Mouse (Mus musculus) T-helper 1 cell (primary cell): Measurements from ENCODE around the gene Luc7l.

Source experiments
- in situ Hi-C: fragments of 300-600 bp; cut with MboI, MseI; formaldehyde crosslinking; loops from one replicate; pipeline ENCODE4 v1.15.1; 2025; ENCODE audit warnings: high pct_unique_total_duplicates

Luc7l gene

DNA sequence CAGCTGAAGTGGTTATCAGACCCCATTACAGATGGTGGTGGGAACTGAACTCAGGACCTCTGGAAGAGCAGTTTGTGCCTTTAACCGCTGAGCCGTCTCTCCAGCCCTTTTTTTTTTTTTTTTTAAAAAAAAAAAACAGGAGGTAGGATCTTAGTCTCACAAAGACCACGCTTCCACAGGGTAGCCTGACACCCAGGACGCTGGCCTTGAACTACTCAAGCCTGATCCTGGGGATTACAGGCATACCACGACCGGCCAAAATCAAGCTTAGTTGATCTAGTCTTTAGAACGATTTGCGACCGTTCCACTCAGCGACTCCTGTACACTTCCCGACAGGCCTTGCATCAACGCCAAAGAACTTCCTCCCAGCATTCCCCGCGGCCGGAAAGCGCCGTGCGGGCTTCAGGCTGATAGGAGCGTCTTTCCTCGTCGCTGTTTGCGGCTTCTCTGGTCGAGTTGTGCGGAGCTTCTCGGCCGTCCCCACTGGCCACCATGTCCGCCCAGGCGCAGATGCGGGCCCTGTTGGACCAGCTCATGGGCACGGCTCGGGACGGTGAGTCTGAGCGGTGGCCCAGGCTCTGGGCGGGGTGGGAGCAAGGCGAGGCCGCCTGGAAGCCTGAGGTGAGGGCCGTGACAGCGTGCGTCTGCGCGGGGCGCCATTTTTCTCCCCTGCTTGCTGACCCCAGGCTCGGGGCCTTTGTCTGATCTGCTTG is at the start of gene Luc7l:
Gene Luc7l (plus strand): TSS at position 358 of the 713 bp plus-strand sequence.
- in situ Hi-C loops: no loop called here

DNA sequence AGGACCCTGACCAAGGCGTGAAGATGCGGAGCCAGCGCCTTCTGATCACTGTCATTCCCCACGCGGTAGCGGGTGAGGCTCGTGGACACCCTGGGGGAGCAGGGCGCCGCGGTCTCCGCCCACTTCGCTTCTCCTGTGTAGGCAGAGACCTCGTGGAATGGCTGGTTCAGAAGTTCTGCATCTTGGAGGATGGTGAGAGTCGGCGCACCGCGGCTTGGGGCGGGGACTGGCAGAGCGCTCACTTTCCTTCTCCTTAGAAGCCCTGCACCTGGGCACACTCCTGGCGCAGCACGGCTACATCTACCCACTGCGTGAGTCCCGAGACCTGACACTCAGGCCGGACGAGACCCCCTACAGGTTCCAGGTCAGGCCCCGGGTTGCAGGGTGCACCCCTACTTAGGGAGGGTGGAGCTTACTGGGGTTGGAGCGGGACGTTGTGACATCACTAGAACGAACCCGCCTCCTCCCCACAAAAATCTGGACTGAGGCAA is 49.3 kb upstream of the Luc7l start:
- in situ Hi-C loops: no loop called here

GRCm38 (mm10) chr17:26204766-26205165 is 47.9 kb upstream of the Luc7l start:
- in situ Hi-C loops: no loop called here

DNA sequence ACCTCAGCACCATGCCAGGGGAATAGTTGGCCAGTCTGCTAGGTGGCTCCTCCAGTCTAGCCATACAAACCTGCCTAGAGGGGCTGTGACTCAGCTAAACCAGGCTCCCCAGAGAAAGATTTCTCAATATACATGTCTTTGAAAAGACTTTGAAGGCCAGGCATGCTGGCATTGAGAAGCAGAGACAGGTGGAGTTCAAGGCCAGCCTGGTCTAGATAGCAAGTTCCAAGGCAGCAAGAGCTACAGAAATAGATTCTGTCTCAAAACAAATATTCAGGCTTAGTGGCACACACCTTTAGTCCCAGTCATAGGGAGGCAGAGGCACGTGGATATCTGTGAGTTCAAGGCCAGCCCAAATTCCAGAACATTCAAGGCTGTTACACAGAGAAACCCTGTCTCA is 46.3 kb upstream of the Luc7l start:
- in situ Hi-C loops: no loop called here

DNA sequence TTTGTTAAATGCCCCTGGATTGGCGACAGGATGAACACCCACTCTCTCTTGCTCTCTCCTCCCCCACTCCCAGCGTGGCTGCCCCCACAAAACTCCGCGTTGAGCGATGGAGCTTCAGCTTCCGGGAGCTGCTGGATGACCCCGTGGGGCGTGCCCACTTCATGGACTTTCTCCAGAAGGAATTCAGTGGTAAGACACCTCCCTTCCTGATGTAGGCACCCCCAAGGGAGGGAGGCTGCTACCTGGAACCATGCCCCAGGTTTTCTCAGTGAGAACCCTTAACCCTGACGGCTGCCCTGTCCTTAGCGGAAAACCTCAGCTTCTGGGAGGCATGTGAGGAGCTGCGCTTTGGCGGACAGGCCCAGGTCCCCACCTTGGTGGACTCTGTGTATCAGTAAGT is 45.0 kb upstream of the Luc7l start, which contains the start of gene Arhgdig:
Gene Arhgdig (minus strand): TSS at position 101 of the 400 bp plus-strand sequence.
- in situ Hi-C loops: no loop called here

DNA sequence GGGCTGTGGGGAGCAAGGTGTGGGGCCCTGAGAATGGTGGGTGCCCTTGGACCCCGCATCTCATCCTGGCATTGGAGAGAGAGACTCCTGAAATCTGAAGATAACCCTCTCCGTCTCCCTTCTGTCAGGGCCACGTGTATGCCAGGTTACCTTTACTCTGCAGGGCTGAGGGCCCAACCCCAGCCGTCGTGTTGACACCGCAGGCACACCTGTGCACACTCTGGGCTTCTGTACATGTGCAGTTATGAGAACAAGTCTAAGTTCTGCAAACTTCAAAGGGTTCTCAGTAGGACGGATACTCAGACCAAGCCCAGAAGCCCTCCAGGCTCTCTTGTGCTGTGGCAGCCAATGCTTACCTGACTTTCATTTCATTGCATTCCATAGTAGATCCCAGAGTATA is 40.5 kb upstream of the Luc7l start:
- in situ Hi-C loops: no loop called here

- in situ Hi-C loops: no loop called here
Measured at GRCm38 (mm10) chr17:26212681-26213080, 40.0 kb upstream of the Luc7l start.

GRCm38 (mm10) chr17:26221508-26221907 is 31.2 kb upstream of the Luc7l start:
- in situ Hi-C loops: no loop called here

GRCm38 (mm10) chr17:26225150-26225549 is 27.5 kb upstream of the Luc7l start:
- in situ Hi-C loops: no loop called here

GRCm38 (mm10) chr17:26229776-26230175 is 22.9 kb upstream of the Luc7l start:
- in situ Hi-C loops: no loop called here

- in situ Hi-C loops: no loop called here
Measured at GRCm38 (mm10) chr17:26231156-26231555, 21.5 kb upstream of the Luc7l start.

DNA sequence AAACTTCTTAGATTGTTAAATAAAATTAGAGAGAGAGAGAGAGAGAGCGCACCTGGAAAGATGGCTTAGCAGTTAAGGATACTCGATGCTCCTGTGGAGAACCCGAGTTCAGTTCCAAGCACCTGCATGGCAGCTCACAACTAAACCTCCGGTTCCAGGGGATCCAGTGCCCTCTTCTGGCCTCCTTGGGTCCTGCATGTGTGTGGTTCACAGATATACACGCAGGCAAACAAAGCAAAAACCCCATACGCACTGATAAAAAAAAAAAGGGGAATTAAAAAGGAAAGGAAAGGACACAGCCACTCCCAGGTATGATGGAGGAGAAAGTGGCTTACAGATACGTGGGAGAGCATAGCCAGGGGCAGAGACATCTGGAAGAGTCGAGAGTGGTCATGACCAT is 19.8 kb upstream of the Luc7l start:
- in situ Hi-C loops: no loop called here

- in situ Hi-C loops: no loop called here
Measured at GRCm38 (mm10) chr17:26234386-26234785, 18.3 kb upstream of the Luc7l start.

DNA sequence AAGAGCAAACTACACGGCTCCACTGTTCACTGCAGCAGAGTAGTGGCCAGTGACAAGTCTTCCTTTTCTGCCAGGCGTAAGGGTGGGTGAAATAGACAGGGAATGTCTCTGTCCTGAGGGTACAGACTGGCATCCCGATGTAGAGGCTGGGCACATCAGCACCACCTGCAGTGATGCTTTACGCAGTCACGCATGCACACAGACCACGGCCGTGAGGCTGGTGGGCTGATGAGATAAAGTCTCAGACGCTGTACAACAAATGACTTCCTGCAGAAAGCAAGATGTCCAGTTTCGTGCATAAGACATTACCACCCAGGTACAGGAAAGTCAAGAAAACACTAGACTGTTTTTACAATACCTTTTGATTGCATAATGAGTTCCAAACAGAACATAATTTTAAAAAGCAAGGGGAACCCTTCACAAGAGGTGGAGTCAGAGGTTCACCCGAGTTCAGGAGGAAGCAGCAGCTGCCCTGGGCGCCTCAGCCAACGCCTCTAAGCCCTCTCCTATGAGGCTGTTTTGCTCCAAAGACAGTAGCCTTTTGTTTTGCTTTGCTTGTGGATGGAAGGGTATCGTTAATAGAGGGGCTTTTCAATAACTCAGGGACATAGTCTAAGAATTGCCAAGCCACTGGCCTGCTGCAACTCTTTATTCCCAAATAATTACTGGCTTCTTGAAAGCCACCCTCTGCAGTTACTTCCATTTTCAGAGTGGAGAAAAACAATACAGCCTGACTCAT is 17.4 kb upstream of the Luc7l start:
- in situ Hi-C loops: no loop called here

- in situ Hi-C loops: no loop called here
Measured at GRCm38 (mm10) chr17:26237667-26238066, 15.0 kb upstream of the Luc7l start.

- in situ Hi-C loops: no loop called here
Measured at GRCm38 (mm10) chr17:26239551-26239950, 13.1 kb upstream of the Luc7l start.

- in situ Hi-C loops: no loop called here
Measured at GRCm38 (mm10) chr17:26240120-26240790, 12.4 kb upstream of the Luc7l start.

- in situ Hi-C loops: no loop called here
Measured at GRCm38 (mm10) chr17:26240990-26241389, 11.7 kb upstream of the Luc7l start.

DNA sequence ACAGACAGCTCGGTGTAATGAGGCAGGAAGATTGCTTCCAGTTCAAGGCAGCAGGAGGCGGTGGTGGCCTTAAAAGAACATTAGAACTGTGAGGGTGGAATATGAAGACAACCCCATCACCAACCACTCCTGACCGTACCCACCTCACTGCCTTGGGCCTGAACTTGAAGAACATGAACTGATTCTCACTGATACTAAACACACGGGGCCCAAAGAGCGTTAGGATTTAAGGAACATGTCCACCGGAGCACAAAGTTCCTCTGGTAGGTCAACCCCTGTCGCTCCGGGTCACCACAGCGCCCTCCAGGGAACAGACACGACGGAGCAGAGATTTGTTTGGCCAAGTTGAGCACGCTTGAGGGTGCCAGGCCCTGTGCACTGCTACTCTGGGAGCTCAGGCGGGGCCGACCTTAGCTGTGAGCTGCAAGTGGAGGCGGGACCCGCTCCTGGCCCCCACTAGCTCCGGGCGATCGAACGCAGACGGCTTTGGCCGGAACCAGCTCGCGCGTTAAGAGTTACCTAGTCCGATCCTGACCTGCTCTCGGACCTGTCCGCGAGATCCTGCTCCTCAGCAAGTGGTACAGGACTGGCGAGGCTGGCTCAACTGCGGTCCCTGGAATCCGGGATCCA is 9.1 kb upstream of the Luc7l start:
- in situ Hi-C loops: no loop called here

GRCm38 (mm10) chr17:26244101-26244841 is 8.4 kb upstream of the Luc7l start, which contains the start of gene Fam234a:
Fam234a (minus strand) TSS chr17:26244242.
- in situ Hi-C loops: no loop called here

GRCm38 (mm10) chr17:26251886-26252538 is 684 bp upstream of the Luc7l start:
- in situ Hi-C loops: no loop called here
